Mouse (Mus musculus): Measurements from ENCODE around the gene Fam98c. TPM values are rescaled to one million over a fixed set of nuclear protein-coding genes. Genes with fewer than 3 reads are reported as not detected.

Gene Fam98c
- 36.1 and 55.5 TPM in 2 replicates for polyA plus RNA-seq (2012; rRNA removed; ENCODE audit: low replicate concordance)

GRCm38 (mm10) chr7:29155838-29156782 is at the start of gene Fam98c:
Gene Fam98c (minus strand): TSS chr7:29156234.

GRCm38 (mm10) chr7:29180077-29180853 is 24.2 kb upstream of the Fam98c start, which contains the start of gene Psmd8:
Gene Psmd8 (minus strand): TSS chr7:29180701.

GRCm38 (mm10) chr7:29170066-29170754 is 14.2 kb upstream of the Fam98c start, which contains the start of the genes Ggn and Spred3:
Gene Ggn (plus strand): TSS chr7:29170210.
Gene Spred3 (minus strand): TSS chr7:29170411.

DNA sequence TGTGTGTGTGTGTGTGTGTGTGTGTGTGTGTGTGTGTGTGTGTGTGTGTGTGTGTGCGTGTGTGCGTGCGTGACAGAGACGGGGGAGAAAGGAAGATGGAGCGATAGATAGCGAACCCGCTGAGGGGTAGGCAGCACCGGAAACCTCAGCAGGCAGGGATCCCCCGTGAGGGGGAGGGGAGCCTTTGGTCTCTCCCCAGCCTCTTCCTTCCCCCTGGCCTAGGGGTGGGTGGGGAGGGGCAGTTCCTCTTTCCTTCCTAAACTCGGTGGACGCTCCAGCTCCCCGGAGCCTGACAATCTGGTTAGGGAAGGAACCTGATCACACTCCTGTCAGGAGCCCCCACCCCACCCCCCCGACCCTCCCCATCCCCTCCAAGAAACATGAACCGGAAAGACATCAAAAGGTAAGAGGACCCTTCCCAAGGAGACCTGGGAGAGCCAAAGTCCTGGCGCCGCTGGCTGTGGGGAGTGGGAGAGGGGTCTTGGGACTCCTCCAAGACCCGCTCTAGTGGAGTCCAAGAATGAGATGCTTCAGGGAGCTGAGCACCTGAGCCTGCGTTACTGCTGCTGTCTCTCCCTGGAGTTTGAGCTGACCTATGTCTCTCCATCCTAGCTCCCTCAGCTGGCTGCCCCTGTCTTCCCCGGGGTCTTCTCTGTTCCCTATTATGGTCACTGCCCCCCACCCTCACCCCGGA is 21.2 kb downstream of the Fam98c start, which contains the start of gene Rasgrp4:
Gene Rasgrp4, plus strand, starts transcription at position 159 of the 694 bp plus-strand sequence.

GRCm38 (mm10) chr7:29124970-29125369 is 31.1 kb downstream of the Fam98c start, which contains the start of gene Ryr1:
Gene Ryr1 (minus strand): TSS chr7:29125179.

Other genes with a start within 250 kb of the Fam98c start
- gene Actn4, start 193.9 kb downstream of the Fam98c start, polyA plus RNA-seq (2012; rRNA removed; ENCODE audit: low replicate concordance) = 254 and 325 TPM in 2 replicates
- gene Eif3k, start 174.4 kb downstream of the Fam98c start, polyA plus RNA-seq (2012; rRNA removed; ENCODE audit: low replicate concordance) = 210 and 305 TPM in 2 replicates
- gene Map4k1, start 174.2 kb downstream of the Fam98c start, polyA plus RNA-seq (2012; rRNA removed; ENCODE audit: low replicate concordance) = 39.4 and 98.8 TPM in 2 replicates
- 0.22 and 113 TPM in 2 replicates for gene Ryr1, start 31.1 kb downstream of the Fam98c start, polyA plus RNA-seq (2012; rRNA removed; ENCODE audit: low replicate concordance)
- 25.0 and 28.6 TPM in 2 replicates for gene Rasgrp4, start 21.4 kb downstream of the Fam98c start, polyA plus RNA-seq (2012; rRNA removed; ENCODE audit: low replicate concordance)
- 0.88 and 3.1 TPM in 2 replicates for gene Ggn, start 14.0 kb upstream of the Fam98c start, polyA plus RNA-seq (2012; rRNA removed; ENCODE audit: low replicate concordance)
- 9.3 and 9.6 TPM in 2 replicates for gene Spred3, start 14.2 kb upstream of the Fam98c start, polyA plus RNA-seq (2012; rRNA removed; ENCODE audit: low replicate concordance)
- gene Psmd8, start 24.5 kb upstream of the Fam98c start, polyA plus RNA-seq (2012; rRNA removed; ENCODE audit: low replicate concordance) = 153 and 255 TPM in 2 replicates
- 2.6 and 6.7 TPM in 2 replicates for gene Catsperg1, start 57.8 kb upstream of the Fam98c start, polyA plus RNA-seq (2012; rRNA removed; ENCODE audit: low replicate concordance)
- 29.8 and 38.0 TPM in 2 replicates for gene Kcnk6, start 76.3 kb upstream of the Fam98c start, polyA plus RNA-seq (2012; rRNA removed; ENCODE audit: low replicate concordance)
- gene Yif1b, start 82.1 kb upstream of the Fam98c start, polyA plus RNA-seq (2012; rRNA removed; ENCODE audit: low replicate concordance) = 139 and 195 TPM in 2 replicates
- 3.4 and 6.3 TPM in 2 replicates for gene 2200002D01Rik, start 92.2 kb upstream of the Fam98c start, polyA plus RNA-seq (2012; rRNA removed; ENCODE audit: low replicate concordance)
- gene Spint2, start 125.7 kb upstream of the Fam98c start, polyA plus RNA-seq (2012; rRNA removed; ENCODE audit: low replicate concordance) = 117 and 211 TPM in 2 replicates
- 9.2 and 13.8 TPM in 2 replicates for gene Ppp1r14a, start 133.1 kb upstream of the Fam98c start, polyA plus RNA-seq (2012; rRNA removed; ENCODE audit: low replicate concordance)
- 0.29 TPM in 2 replicates for gene Dpf1, start 147.7 kb upstream of the Fam98c start, polyA plus RNA-seq (2012; rRNA removed; ENCODE audit: low replicate concordance)

Data from mammary gland, adult 2 months (tissue).